Mouse (Mus musculus) stomach, embryonic 15.5 days (tissue): ENCODE results near the gene Stim1. TPM values are rescaled to one million over a fixed set of nuclear protein-coding genes. Genes with fewer than 3 reads are reported as not detected.

Experiments used
- ATAC-seq: fragments of 200-750 bp; cut with Nextera tagmentation; 2 replicates; pipeline ENCODE4 v1.8.0; 2017; ENCODE audit warnings: low read depth, moderate number of reproducible peaks, moderate TSS enrichment; ENCODE audit not compliant: insufficient read depth, low FRiP score
- H3K27ac ChIP-seq: fragments of 300-500 bp; sonication (generic); 2 replicates; pipeline ENCODE4 v1.5.1; 2015; ENCODE audit warnings: mild to moderate bottlenecking, inconsistent platforms
- H3K27me3 ChIP-seq: fragments of 300-500 bp; sonication (generic); replicated peaks from 2 replicates; pipeline ENCODE4 v1.6.1; 2015; ENCODE audit warnings: inconsistent platforms
- H3K36me3 ChIP-seq: fragments of 300-500 bp; sonication (generic); 2 replicates; pipeline ENCODE4 v1.6.1; 2015; ENCODE audit warnings: inconsistent platforms
- H3K4me1 ChIP-seq: fragments of 300-500 bp; sonication (generic); 2 replicates; pipeline ENCODE4 v1.6.1; 2015; ENCODE audit warnings: inconsistent platforms
- H3K4me2 ChIP-seq: fragments of 300-500 bp; sonication (generic); 2 replicates; pipeline ENCODE4 v1.6.1; 2015; ENCODE audit warnings: mild to moderate bottlenecking, inconsistent platforms
- H3K4me3 ChIP-seq: fragments of 300-500 bp; sonication (generic); replicated peaks from 2 replicates; pipeline ENCODE4 v1.5.1; 2015; ENCODE audit warnings: inconsistent platforms
- H3K9ac ChIP-seq: fragments of 300-500 bp; sonication (generic); 2 replicates; pipeline ENCODE4 v1.6.1; 2015; ENCODE audit warnings: inconsistent platforms
- H3K9me3 ChIP-seq: fragments of 300-500 bp; sonication (generic); 2 replicates; pipeline ENCODE4 v1.6.1; 2016; ENCODE audit warnings: inconsistent platforms
- WGBS: fragments of 180-500 bp; shearing (Covaris S2); methylation state at CpG from one replicate; pipeline ENCODE4 v1.1.7; 2015; 5-methylcytosine and 5-hydroxymethylcytosine counted together
- polyA plus RNA-seq: library from polyadenylated mRNA; unstranded; fragments of >200 nt; fragmentation: Nextera tagmentation; extraction: Ambion mirVana; gene quantifications from 2 replicates; pipeline ENCODE4 v1.2.1, GENCODE M21; 2015

The Stim1 gene
- polyA plus RNA-seq, 1 experiment from 2014 or later = 26.5 TPM

GRCm38 (mm10) chr7:102425933-102426685 is 158.5 kb downstream of the Stim1 start:
- no peak overlapping the region for H3K4me3 ChIP-seq
- no peaks in the 10 kb centered on the region for H3K36me3 ChIP-seq
- WGBS = 69% methylated on average over 6 of the region's 6 CpGs
- no peak overlapping the region for H3K4me2 ChIP-seq
- ATAC-seq = no peak
- H3K27me3 ChIP-seq = no peaks in the 10 kb centered on the region
- H3K9ac ChIP-seq = no peak overlapping the region
- no peaks in the 10 kb centered on the region for H3K4me1 ChIP-seq
- H3K27ac ChIP-seq = no peak overlapping the region
- H3K9me3 ChIP-seq = no peaks in the 10 kb centered on the region

GRCm38 (mm10) chr7:102434344-102434743 is 166.7 kb downstream of the Stim1 start:
- H3K4me1 ChIP-seq = no peaks in the 10 kb centered on the region
- no peaks in the 10 kb centered on the region for H3K9me3 ChIP-seq
- H3K9ac ChIP-seq = no peak overlapping the region
- no peak overlapping the region for H3K27ac ChIP-seq
- no peaks in the 10 kb centered on the region for H3K27me3 ChIP-seq
- H3K4me2 ChIP-seq = no peak overlapping the region
- no peak for ATAC-seq
- no peaks in the 10 kb centered on the region for H3K36me3 ChIP-seq
- H3K4me3 ChIP-seq = no peak overlapping the region
- 61% methylated on average over 2 of the region's 2 CpGs for WGBS

GRCm38 (mm10) chr7:102440822-102441656 is 173.4 kb downstream of the Stim1 start:
- Histone ChIP-seq H3K36me3 (peaks cover 6% of the 10 kb centered on the region), H3K4me2 (peak overlapping the region; percentile 32), H3K4me1 (peaks cover 11% of the 10 kb centered on the region; the same call in 1 of the 2 replicates), H3K27ac (no peak overlapping the region), H3K4me3 (peak overlapping the region; percentile 84; the same call in 1 of the 2 replicates), H3K9me3 (no peaks in the 10 kb centered on the region), H3K27me3 (no peaks in the 10 kb centered on the region), H3K9ac (no peak overlapping the region)
- no peak for ATAC-seq
- WGBS = 51% methylated on average over 15 of the region's 15 CpGs

GRCm38 (mm10) chr7:102441657-102442391 is 174.2 kb downstream of the Stim1 start, which contains the start of gene Rrm1:
Gene Rrm1 (plus strand): TSS chr7:102441695.
- Histone ChIP-seq H3K27ac (peak within 1 kb of the TSS; percentile 91), H3K9me3 (no peaks in the 10 kb centered on the region), H3K27me3 (no peaks in the 10 kb centered on the region), H3K4me2 (peak within 1 kb of the TSS; percentile 60), H3K4me1 (peaks cover 11% of the 10 kb centered on the region; the same call in 1 of the 2 replicates), H3K9ac (peak within 1 kb of the TSS; percentile 71), H3K36me3 (peaks cover 13% of the 10 kb centered on the region), H3K4me3 (peak within 1 kb of the TSS; percentile 84)
- peak; percentile 98 for ATAC-seq
- whole genome bisulfite sequencing = under 1% methylated on average over 47 of the region's 56 CpGs

GRCm38 (mm10) chr7:102442432-102442831 is 174.8 kb downstream of the Stim1 start:
- peaks cover 11% of the 10 kb centered on the region; the same call in 1 of the 2 replicates for H3K4me1 ChIP-seq
- peak overlapping the region; percentile 91; the same call in 1 of the 2 replicates for H3K27ac ChIP-seq
- H3K36me3 ChIP-seq = peaks cover 13% of the 10 kb centered on the region
- no peaks in the 10 kb centered on the region for H3K9me3 ChIP-seq
- 0% methylated on average over 4 of the region's 4 CpGs for WGBS
- H3K4me3 ChIP-seq = peak overlapping the region; percentile 84
- H3K27me3 ChIP-seq = no peaks in the 10 kb centered on the region
- H3K9ac ChIP-seq = peak overlapping the region; percentile 71
- no peak for ATAC-seq
- H3K4me2 ChIP-seq = peak overlapping the region; percentile 60

GRCm38 (mm10) chr7:102444301-102444700 is 176.7 kb downstream of the Stim1 start:
- ATAC-seq = peak; percentile 53; the same call in 1 of the 2 replicates
- Histone ChIP-seq H3K4me1 (peaks cover 11% of the 10 kb centered on the region; the same call in 1 of the 2 replicates), H3K27me3 (no peaks in the 10 kb centered on the region), H3K27ac (no peak overlapping the region), H3K4me2 (no peak overlapping the region), H3K9ac (no peak overlapping the region), H3K4me3 (no peak overlapping the region), H3K36me3 (peaks cover 17% of the 10 kb centered on the region), H3K9me3 (no peaks in the 10 kb centered on the region)
- WGBS = 65% methylated on average over 2 of the region's 2 CpGs

- H3K4me1 ChIP-seq = peaks cover 7% of the 10 kb centered on the region; the same call in 1 of the 2 replicates
- H3K9ac ChIP-seq = no peak overlapping the region
- peaks cover 20% of the 10 kb centered on the region for H3K36me3 ChIP-seq
- no peak overlapping the region for H3K4me2 ChIP-seq
- no peak overlapping the region for H3K4me3 ChIP-seq
- H3K27me3 ChIP-seq = no peaks in the 10 kb centered on the region
- ATAC-seq = no peak
- H3K9me3 ChIP-seq = no peaks in the 10 kb centered on the region
- H3K27ac ChIP-seq = no peak overlapping the region
- 90% methylated on average over 9 of the region's 9 CpGs for WGBS
Measured at GRCm38 (mm10) chr7:102446438-102446837, 178.8 kb downstream of the Stim1 start.

- Histone ChIP-seq H3K27ac (no peak overlapping the region), H3K9me3 (no peaks in the 10 kb centered on the region), H3K4me1 (no peaks in the 10 kb centered on the region), H3K27me3 (no peaks in the 10 kb centered on the region), H3K4me2 (no peak overlapping the region), H3K36me3 (peaks cover 63% of the 10 kb centered on the region), H3K9ac (no peak overlapping the region), H3K4me3 (no peak overlapping the region)
- WGBS = 89% methylated on average over 5 of the region's 5 CpGs
- no peak for ATAC-seq
Measured at GRCm38 (mm10) chr7:102458618-102459380, 191.2 kb downstream of the Stim1 start.

GRCm38 (mm10) chr7:102467566-102467965 is 200.0 kb downstream of the Stim1 start:
- ATAC-seq = no peak
- H3K9ac ChIP-seq = no peak overlapping the region
- H3K27me3 ChIP-seq = no peaks in the 10 kb centered on the region
- WGBS = 87% methylated on average over 8 of the region's 8 CpGs
- no peaks in the 10 kb centered on the region for H3K9me3 ChIP-seq
- no peak overlapping the region for H3K4me3 ChIP-seq
- no peak overlapping the region for H3K4me2 ChIP-seq
- H3K27ac ChIP-seq = no peak overlapping the region
- H3K36me3 ChIP-seq = peaks cover 44% of the 10 kb centered on the region
- no peaks in the 10 kb centered on the region for H3K4me1 ChIP-seq

GRCm38 (mm10) chr7:102472675-102473074 is 205.1 kb downstream of the Stim1 start:
- no peak overlapping the region for H3K4me3 ChIP-seq
- no peaks in the 10 kb centered on the region for H3K9me3 ChIP-seq
- ATAC-seq = no peak
- H3K4me1 ChIP-seq = no peaks in the 10 kb centered on the region
- H3K36me3 ChIP-seq = peaks cover 7% of the 10 kb centered on the region; the same call in 1 of the 2 replicates
- H3K27ac ChIP-seq = no peak overlapping the region
- H3K27me3 ChIP-seq = no peaks in the 10 kb centered on the region
- H3K4me2 ChIP-seq = no peak overlapping the region
- 57% methylated on average over 5 of the region's 5 CpGs for WGBS
- H3K9ac ChIP-seq = no peak overlapping the region

- WGBS = 92% methylated on average over 5 of the region's 5 CpGs
- H3K9ac ChIP-seq = no peak overlapping the region
- H3K4me2 ChIP-seq = no peak overlapping the region
- no peaks in the 10 kb centered on the region for H3K27me3 ChIP-seq
- no peak overlapping the region for H3K4me3 ChIP-seq
- H3K36me3 ChIP-seq = no peaks in the 10 kb centered on the region
- H3K4me1 ChIP-seq = no peaks in the 10 kb centered on the region
- ATAC-seq = no peak
- no peak overlapping the region for H3K27ac ChIP-seq
- H3K9me3 ChIP-seq = no peaks in the 10 kb centered on the region
Measured at GRCm38 (mm10) chr7:102476601-102477000, 209.0 kb downstream of the Stim1 start.
